Mouse (Mus musculus) lung, postnatal 14 days (tissue): ENCODE data around the gene Arl15.

ENCODE experiments used
- DNase-seq: peaks from one replicate; pipeline ENCODE4 v3.0.0; 2021

Gene Arl15

GRCm38 (mm10) chr13:114114586-114114985 is 320.3 kb downstream of the Arl15 start:
- no peak for DNase-seq

DNA sequence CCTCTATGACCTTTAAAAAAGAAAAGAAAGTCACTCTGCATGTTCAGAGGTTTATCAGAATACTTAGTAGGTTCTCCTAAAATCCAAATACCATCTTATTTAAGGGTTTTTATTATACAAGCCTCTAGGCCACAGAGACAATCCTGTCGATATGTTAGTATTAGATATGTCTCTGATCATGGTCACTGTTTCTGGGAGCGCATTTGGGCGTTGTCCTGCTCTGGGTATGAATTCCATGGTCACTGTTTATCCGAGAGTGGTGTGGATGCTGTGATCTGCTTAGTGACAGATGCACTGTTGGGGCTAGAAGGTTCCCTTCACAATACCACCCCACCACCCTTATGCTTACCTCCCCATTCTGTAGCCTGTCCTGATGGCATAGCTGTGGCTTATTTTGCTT is 320.8 kb downstream of the Arl15 start:
- DNase-seq: no peak

- no peak for DNase-seq
These were observed 324.0 kb downstream of the Arl15 start for GRCm38 (mm10) chr13:114118104-114118830.

DNA sequence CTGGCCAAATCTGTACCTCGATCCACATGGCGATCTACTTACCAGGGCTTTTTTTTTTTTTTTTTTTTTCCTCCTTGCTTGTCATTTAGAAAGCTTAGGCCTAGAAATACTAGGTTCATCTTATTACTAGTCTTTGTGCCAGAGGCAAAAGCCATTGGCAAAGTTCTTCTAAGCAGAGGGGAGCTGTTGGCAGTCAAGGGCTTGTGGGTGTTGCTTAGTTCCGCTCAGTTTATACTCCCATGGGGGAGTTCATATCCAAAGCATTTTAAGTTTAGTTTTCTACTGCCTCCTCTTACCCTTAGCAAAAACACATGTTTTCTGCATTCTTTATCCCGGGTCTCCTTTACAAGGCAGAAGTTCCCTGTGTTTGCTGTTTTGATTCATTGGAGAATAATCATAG is 325.5 kb downstream of the Arl15 start:
- no peak for DNase-seq

DNA sequence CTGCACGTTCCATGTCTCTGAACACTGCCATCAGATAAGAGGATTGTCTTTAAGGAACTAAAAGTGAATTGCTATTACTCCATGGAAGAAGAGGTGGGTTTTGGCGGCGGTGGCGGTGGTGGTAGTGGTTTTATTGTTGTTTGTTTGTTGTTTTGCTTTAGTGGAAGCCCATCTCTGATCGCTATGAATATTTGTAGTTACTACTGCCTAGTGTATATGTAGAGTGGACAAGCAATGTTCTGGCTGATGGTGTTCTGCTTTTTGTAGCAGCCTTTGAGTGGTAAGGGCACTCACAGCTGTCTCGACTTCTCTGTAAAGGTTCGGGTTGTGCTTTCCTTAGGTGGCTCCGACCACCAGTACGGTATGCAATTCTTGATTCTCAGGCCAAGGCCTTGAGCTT is 327.3 kb downstream of the Arl15 start:
- no peak for DNase-seq

GRCm38 (mm10) chr13:114123391-114123790 is 329.1 kb downstream of the Arl15 start:
- DNase-seq: no peak

- no peak for DNase-seq
These were observed 330.1 kb downstream of the Arl15 start for GRCm38 (mm10) chr13:114124385-114124784.

GRCm38 (mm10) chr13:114124991-114125390 is 330.7 kb downstream of the Arl15 start:
- DNase-seq: no peak

GRCm38 (mm10) chr13:114128366-114128765 is 334.1 kb downstream of the Arl15 start:
- DNase-seq: no peak

DNA sequence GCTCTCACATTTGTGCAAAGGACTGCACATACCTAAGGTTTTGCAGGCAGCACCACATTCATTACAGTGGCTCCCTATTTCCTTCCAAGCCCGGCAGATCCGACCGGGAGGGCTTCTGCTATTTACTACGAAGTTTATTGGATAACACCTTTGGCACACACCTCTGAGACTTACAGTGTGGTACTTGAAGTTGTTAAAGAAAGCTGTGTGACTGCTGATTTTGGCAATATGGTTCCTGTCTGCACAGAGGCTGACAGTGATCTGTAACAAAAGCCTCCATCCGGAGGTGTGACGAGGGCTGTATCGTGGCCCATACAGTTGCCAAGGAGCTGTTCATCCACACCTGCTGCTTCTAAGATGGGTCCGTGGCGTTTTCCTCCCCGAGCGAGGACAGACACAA is 335.7 kb downstream of the Arl15 start:
- no peak for DNase-seq

DNA sequence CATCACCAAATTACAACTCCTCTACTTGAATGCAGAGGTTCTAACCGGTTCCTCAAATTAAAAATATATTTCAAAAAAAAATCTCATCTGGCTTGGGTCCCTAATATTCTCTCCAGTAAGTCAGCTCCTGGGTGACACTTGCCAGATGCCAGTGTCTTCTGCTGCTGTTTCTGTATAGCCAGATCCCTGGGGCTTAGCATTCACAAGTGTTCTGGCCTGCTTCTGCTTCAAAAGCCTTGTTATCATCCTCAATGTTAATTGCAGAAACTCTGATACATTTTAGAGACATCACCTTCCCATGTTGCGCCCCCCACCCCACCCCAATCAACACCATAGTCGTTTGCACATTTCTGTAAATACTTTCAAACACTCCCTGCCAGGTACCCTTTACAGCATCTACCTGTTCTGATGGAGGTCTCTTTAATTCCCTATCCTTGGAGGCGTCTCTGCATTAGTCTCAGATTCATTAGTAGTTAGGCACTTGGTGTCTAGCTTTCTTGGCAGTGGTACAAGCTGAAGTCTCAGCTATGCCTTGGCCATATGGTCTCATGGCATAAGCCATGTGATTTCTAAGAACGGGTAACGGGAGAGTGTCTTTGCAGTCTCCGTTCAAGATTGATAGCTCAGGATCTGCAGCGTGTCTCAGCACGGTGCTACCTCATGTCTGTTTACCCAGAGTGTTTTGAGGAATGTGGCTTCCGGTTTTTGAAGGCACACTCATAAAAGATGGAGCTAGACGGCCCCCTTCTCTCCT is 336.4 kb downstream of the Arl15 start:
- no peak for DNase-seq

GRCm38 (mm10) chr13:114138921-114139320 is 344.6 kb downstream of the Arl15 start:
- no peak for DNase-seq

DNA sequence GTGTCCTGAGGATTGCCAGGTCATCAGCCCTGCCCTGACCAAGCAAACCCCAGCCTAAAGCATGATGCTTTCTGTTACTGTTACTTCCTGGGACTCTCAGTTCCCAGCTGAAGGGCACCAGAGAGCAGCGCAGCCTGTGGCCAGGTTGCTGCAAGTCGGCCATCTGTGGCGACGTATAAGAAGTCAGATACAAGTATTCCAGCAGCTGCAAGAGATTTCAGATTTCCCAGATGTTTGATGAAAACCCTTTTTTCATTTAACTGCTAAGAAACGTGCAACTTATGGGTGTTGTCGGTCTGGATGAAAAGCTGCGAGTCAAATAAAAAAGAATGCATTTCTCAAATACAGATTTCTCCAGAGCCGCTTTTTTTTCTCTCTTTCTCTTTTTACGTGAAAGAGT is 345.3 kb downstream of the Arl15 start:
- DNase-seq: no peak

- DNase-seq: no peak
These were observed 348.5 kb downstream of the Arl15 start for GRCm38 (mm10) chr13:114142826-114143225.

- DNase-seq: no peak
These were observed 348.9 kb downstream of the Arl15 start for GRCm38 (mm10) chr13:114143247-114143646.

GRCm38 (mm10) chr13:114144052-114145046 is 350.0 kb downstream of the Arl15 start:
- DNase-seq: no peak

GRCm38 (mm10) chr13:114145249-114145648 is 350.9 kb downstream of the Arl15 start:
- no peak for DNase-seq

- DNase-seq: no peak
These were observed 356.8 kb downstream of the Arl15 start for GRCm38 (mm10) chr13:114150856-114151697.

DNA sequence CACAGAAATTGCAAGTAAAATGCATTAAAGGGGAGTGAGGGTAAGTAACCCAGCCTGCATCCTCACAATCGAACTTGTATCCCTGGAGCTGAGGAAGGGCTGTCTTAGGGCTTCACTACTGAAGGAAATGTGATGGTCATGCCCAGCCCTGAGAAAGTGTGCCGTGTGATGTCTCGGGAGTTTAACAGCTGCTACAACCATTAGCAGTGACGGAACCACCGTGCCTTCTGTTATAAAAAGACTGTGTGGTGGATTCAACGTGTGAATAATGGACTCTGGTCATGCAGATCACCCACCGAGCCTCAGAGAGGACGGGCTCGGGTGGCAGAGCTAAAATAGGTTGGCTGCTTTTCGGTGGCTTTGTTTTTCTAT is 357.4 kb downstream of the Arl15 start:
- DNase-seq: no peak

- DNase-seq: no peak
These were observed 362.4 kb downstream of the Arl15 start for GRCm38 (mm10) chr13:114156689-114157088.

DNA sequence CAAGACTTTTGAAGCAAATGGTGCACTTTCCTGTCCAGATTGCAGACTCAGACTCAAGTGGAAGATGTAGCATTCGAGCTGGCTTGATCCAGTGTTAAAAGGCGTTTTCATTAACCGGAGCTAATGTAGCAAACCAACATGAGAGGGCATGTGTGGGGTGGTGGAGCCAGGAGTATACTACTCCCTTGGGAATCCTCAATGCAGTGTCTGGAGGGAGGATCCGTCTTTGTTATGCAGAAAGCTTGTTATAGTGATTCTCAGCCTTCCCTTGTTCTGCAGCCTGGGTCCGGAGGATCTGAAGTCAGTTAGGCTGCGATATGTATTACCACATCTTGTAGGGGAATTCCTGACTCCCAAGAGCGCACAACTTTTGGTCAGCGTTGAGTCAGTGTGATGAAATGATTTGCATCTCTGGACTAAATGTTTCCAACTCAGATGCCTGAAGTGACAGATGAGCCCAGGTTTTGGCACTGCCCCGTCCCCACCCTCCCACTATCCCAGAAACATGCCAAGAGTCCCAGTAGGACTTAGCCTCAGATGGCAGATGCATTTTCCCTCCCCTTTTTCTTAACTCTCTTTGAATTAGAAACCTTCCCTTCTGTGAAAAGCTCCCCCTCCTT is 363.9 kb downstream of the Arl15 start:
- DNase-seq: no peak
